Mouse (Mus musculus) R1 (cell line): ENCODE measurements around the gene Usp43.
A peak's percentile ranks its signal among the peaks of the same experiment; 100 is the strongest.

Experiments used
- DNase-seq: peaks from one replicate; pipeline ENCODE4 v3.0.0-alpha.2; 2018; ENCODE audit warnings: low read depth, low spot score

The Usp43 gene

DNA sequence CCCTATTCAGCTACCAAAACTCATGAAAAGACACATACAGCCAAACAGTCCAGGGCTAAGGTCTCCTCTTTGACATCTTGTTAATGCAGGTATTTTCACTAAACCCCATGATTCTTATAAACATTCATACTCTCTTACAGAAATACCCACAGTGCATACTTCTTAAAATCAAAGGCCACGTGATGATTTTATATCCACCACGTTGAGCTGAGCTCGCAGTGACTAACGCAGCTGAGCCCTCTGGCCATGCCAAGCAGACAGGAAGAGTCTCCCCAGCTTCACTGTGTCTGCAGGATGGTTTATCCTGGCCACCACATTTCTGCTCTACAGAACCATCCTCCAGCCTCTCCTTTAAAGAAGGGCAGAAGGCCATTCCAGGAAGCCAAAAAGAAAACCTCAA is 18.2 kb downstream of the Usp43 start:
- no peak for DNase-seq

DNA sequence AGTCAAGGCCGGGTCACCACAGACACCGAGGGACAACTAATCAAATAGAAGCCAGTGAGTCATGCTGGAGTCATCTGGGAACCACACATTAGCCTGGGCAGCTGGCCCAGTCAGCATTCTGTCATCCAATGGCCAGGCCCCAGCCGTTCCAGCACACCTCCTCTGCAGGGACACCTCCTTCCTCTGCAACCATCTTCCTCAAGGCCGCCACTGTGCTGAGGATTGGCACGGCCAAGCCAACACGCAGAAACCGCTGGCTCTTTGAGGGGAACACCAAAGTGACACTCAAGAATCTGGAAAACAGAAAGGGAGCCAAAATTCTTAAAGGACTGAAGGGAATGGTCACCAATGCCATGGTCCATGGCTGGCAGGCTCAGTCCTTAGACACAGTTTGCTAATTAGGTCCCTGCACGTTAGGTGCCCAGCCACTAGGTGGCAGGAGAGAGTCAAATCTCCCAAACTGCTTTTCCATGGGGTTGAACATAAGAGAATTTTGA is 24.8 kb downstream of the Usp43 start:
- peak; percentile 30 for DNase-seq

DNA sequence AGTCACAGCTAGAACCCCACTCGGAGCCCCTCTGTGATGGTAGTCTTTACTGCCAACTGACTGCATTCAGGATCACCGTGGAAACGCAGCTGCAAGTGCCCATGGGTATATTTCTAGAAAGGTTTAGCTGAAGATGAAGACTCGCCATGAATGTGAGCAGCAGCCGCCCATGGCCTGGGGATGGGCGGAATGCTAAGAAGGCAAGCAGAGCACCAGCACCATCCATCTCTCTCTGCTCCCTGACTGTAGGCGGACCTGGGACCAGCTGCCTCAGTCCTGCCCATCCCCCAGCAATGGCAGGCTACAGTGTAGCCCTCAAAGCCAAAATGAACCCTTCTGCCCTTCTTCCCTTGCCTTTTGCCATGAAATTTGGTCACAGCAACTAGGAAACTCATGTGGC is 26.3 kb downstream of the Usp43 start:
- no peak for DNase-seq

DNA sequence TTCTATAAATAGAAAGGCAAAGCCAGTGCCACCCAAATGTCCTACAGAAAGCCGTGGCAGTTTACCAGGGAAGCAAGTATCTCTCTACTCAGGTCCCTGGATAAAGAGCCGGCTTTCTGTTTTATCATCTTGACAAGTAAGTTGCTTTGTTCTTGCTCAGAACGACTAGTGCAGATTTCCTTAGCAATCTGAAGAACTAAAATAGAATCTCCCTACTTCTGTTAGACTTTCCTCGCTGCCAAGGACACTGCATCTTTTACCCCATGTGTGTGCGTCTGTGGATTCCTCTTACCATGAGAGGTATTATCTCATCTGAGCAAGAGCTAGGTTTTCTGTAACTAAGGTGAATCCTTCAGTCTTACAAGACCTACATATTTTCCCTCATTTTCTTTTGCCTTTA is 33.4 kb downstream of the Usp43 start:
- DNase-seq: no peak

DNA sequence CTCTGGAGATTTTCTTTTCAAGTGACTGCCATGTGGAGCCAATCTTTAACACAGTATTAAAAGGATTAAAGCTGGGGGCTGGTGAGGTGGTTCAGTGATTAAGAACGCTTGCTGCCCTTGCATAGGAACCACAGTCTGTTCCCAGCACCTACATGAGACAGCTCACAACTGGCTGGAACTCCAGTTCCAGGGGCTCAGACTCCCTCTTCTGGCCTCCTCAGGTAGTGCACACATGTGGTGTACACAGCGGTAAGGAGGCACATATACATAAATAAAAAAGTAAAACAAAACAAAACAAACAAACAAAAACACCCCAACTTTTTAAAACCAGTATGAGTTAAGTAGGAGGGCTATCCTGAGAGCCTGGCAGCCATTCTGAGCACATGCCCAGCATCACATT is 36.0 kb downstream of the Usp43 start:
- DNase-seq: peak; percentile 56

DNA sequence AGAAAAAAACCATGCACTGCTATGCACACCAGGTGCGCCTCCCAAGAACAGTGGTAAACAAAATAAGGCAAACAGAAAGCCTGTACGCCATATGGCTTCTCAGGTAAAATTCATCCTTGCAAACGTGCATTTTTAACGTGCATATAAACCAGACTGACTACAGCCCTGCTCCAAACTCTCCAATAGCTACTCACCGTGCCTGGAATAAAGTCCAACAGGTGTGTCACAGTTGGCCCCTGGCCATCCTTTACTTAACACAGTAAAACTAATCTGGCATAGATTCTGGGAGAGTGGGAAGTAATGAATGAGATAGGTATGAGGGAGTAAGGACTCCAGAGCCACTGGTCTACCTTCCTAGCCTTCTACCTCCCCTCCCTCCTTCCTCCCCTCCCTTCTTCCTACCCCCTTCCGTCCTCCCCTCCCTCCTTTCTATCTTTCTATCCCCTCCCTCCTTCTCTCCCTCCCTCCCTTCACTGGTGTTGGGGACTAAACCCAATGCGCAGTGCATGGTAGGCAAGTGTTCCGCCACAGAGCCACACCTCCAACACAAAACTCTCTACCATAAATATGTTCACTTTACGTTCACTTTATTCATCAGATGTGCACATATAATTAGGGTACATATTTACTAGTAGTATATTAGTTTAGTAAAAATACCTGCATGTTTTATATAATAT is 56.3 kb downstream of the Usp43 start:
- DNase-seq: no peak

DNA sequence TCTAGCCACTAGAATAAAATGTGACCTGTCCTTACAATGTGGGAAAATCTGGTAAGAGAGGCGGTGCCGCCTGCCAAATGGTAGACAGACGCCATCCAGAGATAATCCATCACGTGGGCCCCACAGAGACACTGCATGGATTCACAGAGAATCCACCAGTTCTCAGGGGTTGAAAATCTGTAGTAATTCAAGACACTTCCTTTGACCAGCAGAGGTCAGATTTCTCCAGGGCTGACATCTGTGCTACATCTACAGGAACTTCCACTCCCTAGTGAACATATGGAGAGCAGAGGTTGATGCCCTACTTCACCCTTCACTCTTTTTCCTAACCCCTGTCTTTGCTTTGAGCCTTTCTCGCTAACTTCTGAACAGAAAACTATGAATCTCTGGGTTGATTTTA is 56.9 kb downstream of the Usp43 start:
- DNase-seq: peak; percentile 23

DNA sequence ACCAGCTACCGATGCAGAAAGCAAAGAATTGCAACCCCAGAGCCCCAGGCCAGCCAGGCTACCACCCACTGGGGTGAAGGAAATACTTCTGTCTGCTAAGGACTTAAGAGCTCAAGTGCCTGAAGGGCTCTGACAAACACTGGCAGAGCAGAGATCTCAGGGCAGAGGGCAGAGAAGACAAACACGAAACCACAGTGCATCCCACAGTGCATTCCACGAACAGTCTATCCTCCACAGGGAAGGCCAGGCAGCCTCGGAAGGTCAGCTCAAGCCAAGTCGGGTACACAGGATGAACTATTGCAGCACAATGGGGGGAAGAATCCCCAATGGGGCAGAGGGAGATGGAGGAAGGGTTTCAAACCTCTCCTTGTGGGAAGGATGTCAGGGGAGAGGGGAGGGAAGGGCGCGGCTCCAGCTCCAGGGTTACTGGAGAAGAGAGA is 60.5 kb downstream of the Usp43 start:
- peak; percentile 68 for DNase-seq

DNA sequence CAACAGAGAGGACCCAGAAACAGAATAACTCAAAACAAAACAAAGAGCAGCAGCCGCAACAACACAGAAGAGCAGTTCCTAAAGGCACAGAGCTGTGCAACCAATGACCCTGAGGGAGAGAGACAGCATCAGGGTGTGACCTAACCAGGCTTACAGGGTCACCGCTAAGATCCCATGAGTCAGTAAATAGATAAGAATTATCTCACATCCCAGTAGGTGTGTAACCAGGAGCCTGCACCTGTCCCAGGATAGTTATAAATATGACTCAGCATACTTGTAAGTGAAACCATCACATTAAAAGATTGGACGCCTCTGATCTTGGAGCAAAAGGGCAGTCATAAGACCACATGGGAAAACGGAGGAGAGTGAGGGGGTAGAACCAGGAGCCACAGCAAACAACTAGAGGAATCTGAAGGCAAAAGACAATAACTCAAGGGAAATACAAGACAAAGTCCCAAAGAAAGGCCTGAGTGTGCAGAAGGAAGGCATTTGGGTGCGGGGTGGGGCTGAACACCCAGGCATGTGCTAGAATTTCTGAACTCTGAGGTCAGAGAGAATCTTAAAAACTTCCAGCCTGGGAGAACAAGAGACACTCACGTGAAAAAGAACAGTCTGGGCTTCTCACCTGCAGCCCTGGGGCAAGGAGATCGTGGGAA is 61.1 kb downstream of the Usp43 start:
- no peak for DNase-seq

DNA sequence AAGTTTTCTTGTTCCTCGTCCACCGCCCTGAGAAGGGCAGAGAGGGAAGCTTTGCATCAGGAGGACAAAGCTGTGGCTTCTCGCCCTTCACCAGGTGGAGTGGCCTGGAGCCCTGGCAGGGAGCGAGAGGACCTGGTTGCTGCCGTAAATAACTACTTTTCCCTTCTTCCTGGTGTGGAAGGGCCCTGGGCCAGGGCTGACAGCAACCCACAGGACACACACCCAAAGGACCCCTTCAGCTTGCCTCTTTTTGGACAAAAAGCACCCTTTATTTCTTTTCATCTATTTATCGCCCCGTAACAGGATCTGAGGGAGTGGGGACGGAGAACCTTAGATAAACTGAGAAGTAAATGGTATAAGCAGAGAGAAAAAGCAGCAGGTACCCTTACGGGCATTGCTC is 63.4 kb downstream of the Usp43 start:
- no peak for DNase-seq

DNA sequence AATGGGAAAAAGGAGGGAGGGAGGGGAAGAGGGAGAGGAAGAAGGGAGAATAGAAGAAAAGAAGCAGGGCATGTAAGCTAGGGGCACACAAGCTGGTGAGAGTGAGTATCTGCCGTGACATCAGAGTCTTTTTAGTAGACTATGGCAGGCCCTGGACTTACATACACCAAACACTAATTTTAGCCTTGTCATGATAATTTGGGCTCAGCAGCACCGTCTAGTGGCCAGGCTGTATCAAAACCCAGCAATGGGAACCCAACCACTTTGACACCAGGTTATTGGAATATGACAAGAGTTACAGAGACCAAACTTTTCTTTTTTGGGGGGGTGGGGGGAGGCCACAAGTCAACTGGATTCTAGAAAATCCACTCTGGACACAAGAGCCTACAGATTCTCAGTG is 66.9 kb downstream of the Usp43 start:
- peak; percentile 66 for DNase-seq

DNA sequence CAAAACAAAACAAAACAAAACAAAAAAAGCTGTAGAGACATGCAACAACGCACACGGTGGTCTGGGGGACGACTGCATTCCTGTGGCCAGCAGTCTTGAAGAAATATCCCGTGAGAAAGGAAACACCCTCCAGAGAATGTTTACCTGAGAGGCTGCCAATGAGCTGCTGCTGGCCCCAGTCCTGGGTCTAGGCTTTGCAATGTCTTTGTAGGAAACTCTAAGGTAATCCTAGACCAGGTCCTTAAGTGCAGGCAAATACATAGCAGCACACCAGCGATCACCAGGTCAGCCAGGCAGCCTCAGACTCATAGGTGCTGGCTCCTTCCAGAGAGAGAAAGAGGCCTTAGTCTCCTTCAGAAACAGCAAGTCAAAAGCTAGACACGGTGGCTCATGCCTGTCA is 68.0 kb downstream of the Usp43 start:
- DNase-seq: no peak

DNA sequence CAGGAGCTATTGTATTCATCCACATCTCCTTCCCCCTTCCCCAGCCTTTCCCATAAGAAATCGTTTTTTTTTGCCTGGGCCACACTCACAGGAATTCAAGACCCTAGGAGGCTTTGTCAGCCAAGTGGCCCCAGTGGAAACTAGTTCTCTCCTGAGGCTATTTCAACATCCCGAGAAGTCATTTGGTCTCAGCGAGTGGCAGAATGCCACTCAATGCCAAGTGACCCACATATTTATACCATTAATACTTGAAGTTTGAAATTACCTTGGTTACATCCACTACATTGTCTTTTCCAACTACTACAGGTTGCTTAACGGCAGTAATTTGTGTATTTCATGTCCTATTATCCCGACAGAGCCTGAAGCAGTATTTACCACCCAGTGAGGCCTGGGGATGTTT is 70.2 kb downstream of the Usp43 start:
- no peak for DNase-seq

DNA sequence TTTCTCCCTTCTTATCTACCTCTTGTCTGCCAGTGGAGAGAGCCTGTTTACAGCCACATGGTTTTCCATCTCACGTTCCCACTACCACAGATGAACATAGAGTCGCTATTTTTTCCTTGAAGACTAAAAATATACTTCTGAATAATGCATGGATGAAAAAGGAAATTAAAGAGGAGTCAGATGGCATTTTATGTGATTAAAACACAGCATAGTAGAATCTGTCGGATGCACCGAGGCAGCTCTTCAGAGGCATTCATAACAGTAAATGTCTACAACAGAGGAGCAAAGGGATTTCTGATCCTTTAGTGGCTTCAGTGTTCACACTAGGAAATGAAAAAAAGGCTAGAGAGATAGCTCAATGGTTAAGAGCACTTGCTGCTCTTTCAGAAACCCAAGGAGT is 76.8 kb downstream of the Usp43 start:
- DNase-seq: no peak

DNA sequence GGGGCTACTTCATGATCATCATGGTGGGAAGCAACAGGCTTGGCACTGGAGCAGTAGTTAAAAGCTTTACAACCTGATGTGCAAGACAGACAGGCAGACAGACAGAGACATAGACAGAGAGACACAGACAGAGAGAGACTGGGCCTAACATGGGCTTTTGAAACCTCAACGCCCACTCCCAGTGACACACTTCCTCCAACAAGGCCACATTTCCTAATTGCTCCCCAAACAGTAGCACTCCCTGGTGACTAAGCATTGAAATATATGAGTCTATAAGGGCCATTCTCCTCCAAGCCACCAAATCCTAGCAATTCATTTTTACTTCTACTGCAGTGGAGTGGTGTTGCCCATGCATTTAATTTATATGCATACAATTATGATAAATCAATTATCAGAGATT is 82.1 kb downstream of the Usp43 start:
- DNase-seq: no peak

DNA sequence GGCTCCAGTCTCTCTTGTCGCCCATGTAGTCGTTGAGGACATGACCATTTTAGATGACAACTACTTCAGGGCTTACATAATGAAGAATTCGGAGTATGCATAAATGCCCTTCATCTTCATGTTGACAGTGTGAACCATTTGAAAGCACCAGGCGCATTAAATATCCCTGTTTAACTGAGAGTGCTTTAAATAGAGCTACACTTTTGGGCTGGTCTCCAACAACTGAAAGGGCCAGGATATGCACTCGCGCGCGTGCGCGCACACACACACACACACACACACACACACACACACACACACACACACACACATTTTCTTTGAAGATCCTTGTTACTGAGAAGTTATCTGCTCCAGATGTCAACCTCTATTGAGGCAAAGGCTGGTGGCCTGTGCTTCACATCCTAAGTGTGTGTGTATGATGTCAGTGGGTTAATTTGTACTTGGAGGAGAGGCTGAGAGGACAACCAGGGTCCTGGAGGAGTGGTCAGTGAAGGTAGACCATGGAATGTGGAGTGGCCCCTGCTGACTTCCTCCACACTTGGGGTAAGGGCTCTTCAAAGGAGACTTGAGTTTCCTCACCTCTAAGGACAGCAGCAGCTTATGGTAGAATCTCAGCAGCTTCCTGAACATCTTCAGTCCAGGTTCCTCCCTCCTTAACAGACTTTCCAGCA is 86.4 kb downstream of the Usp43 start:
- no peak for DNase-seq

DNA sequence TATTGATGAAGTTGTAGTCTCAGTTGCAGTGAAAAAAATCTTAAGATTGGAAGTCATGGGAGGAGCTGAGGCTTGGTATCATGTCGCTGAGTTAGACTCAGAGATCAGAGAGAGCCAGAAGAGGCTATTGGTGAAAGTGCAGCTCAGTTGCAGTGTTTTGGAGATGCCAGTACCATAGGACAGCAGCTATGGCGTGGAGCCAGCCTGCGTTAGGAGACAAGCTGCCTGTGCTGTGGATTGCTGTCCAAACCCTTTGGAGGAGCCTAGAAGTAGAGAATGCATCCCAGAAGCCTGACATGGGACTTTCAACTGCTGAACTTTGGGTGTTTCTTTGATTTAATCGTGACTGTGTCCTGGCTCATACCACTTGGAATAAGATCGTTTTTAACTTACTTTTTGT is 90.1 kb downstream of the Usp43 start:
- no peak for DNase-seq

DNA sequence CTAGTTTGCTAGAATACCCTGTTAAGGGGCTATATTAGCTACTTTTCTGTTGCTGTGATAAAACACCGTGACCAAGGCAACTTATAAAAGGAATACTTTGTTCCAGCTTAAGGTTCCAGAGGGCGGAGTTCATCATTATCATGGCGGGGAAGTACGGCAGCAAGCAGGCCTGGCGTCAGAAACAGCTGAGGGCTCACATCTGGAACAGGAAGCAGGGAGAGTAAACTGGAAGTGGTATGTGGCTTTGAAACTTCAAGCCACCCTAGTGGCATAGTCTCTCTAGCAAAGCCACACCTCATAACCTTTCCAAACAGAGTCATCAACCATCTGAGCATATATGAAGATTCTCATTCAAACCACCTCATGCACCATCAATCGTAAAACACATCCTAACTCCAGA is 92.4 kb downstream of the Usp43 start:
- DNase-seq: no peak

DNA sequence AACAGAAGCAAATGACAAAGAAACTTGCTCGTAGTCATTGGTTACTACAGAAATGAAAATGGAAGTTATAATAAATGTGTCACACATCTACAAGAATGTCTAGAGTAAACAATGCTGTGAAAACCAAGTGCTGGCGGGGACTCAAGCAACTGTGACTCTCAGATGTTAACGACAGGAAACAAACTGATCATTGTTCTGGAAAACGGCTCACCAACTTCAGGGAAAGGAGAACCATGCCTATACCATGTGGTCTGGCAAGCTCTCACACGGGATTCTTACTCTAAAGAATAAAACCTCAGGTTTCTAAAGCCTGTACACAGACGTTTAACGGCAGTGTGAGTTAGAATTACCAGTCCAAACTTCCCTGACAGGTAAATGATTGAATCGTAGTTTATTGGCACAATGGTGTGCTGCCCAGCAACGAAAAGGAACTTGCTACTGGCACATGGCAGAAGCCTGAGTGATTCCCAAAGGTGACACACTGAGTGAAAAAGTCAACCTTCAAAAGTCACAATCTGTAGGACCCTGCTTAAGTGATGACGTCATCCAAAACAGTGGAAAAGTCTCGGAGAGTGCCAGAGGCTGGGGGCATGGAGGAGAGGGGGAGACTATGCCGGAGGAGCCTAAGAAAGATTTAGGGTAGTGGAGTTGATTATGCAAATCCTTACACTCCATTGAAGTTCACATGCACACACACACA is 93.4 kb downstream of the Usp43 start:
- no peak for DNase-seq

DNA sequence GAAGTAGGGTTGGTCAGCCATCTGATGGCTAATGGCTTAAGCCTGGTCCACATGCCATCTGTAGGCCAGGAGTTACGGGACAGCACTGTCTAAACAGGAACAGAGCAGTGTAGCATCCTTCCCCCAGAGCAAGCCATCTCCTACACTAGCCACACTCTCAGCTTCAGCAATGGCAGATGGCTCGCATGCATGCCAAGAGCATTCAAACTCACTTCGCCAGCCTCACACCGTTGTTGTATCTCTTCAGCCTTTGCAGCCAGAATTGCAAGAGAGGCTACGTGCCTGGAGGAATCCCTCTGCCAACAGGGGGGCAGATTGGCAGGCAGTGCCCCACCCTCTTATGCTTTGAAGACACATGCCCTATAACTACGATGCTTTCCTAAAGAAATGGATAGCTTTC is 100.4 kb downstream of the Usp43 start:
- no peak for DNase-seq

DNA sequence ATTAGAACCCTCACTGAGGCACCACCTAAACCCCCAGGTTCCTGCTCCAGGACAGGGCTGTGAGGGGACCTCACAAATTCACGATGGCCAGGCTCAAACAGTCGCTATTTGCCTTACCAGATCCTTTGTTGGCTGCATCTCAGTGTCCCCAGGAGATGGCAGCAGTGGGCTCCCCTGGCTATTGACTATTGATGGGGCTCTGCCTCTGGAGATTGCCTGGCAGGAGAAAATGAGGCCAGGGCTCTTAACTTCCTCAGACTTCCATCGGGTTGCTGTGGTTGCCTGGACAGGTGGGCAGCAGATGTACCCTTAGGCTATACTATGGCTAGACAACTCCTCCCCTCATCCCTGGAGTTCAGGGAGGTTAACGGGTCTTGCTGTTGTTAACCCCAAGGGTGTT is 101.7 kb downstream of the Usp43 start:
- DNase-seq: peak; percentile 58

DNA sequence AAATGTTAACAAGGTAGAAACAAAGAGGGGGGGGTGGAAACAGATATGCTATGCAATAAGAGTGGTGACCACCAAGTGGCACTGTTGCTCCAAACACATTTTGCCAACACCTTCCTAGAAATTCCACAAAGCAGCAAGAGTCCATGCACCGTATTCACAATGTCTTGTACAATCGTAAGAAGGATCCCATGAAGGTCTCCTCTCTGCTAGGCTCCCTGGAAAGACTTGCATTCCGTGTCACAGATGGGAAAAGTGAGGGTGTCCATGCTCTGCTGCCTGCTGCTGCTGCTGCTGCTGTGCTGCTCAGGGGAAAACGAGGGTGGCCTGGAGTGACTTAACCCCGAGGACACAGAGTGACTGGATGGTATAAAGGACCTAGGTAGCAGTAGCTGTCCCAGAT is 102.3 kb downstream of the Usp43 start:
- DNase-seq: peak; percentile 43
